Mouse (Mus musculus) cerebellum, postnatal 36 days (tissue): ENCODE results near the gene Mtor.

Experiments used
- DNase-seq, 2 experiments: peaks; one replicate each; pipeline ENCODE4 v3.0.0; 2021 to 2022; ENCODE audit warnings: mixed read lengths in 2 of 2

The Mtor gene

GRCm38 (mm10) chr4:148448179-148448852 lies at the start of gene Mtor:
Gene Mtor (plus strand): TSS chr4:148448611.
- DNase-seq = peak; percentile 91 to 92

GRCm38 (mm10) chr4:148399437-148400094 lies 48.8 kb upstream of the Mtor start:
- no peak for DNase-seq

- peak; percentile 37 to 53 for DNase-seq
Measured at GRCm38 (mm10) chr4:148403402-148403801, 45.0 kb upstream of the Mtor start.

GRCm38 (mm10) chr4:148404748-148405147 lies 43.7 kb upstream of the Mtor start:
- DNase-seq = no peak

GRCm38 (mm10) chr4:148405255-148405788 lies 43.1 kb upstream of the Mtor start:
- no peak for DNase-seq

GRCm38 (mm10) chr4:148408256-148408975 lies 40.0 kb upstream of the Mtor start:
- no peak for DNase-seq

GRCm38 (mm10) chr4:148415575-148415974 lies 32.8 kb upstream of the Mtor start:
- no peak for DNase-seq

GRCm38 (mm10) chr4:148417074-148417526 lies 31.3 kb upstream of the Mtor start:
- DNase-seq = no peak

- no peak for DNase-seq
Measured at GRCm38 (mm10) chr4:148417559-148417958, 30.9 kb upstream of the Mtor start.

- no peak for DNase-seq
Measured at GRCm38 (mm10) chr4:148426950-148427850, 21.2 kb upstream of the Mtor start.

GRCm38 (mm10) chr4:148428544-148428943 lies 19.9 kb upstream of the Mtor start:
- DNase-seq = no peak

- no peak for DNase-seq
Measured at GRCm38 (mm10) chr4:148429121-148429520, 19.3 kb upstream of the Mtor start.

- DNase-seq = peak; percentile 80
Measured at GRCm38 (mm10) chr4:148429686-148430085, 18.7 kb upstream of the Mtor start.

GRCm38 (mm10) chr4:148430880-148431519 lies 17.4 kb upstream of the Mtor start:
- DNase-seq = no peak

- no peak for DNase-seq
Measured at GRCm38 (mm10) chr4:148432488-148432887, 15.9 kb upstream of the Mtor start.

GRCm38 (mm10) chr4:148433336-148433735 lies 15.1 kb upstream of the Mtor start:
- DNase-seq = no peak

- DNase-seq = no peak
Measured at GRCm38 (mm10) chr4:148433813-148434212, 14.6 kb upstream of the Mtor start.

- no peak for DNase-seq
Measured at GRCm38 (mm10) chr4:148434554-148434953, 13.9 kb upstream of the Mtor start.

- DNase-seq = no peak
Measured at GRCm38 (mm10) chr4:148435106-148435505, 13.3 kb upstream of the Mtor start.

- peak; percentile 37 to 45 for DNase-seq
Measured at GRCm38 (mm10) chr4:148435657-148436330, 12.6 kb upstream of the Mtor start.

- no peak for DNase-seq
Measured at GRCm38 (mm10) chr4:148441931-148442330, 6.5 kb upstream of the Mtor start.
